Mouse (Mus musculus) hindbrain, embryonic 13.5 days (tissue): ENCODE data around the gene Ttc37. TPM values are rescaled to one million over a fixed set of nuclear protein-coding genes. Genes with fewer than 3 reads are reported as not detected.

Experiments
- ATAC-seq: fragments of 200-750 bp; cut with Nextera tagmentation; 2 replicates; pipeline ENCODE4 v1.8.0; 2017; ENCODE audit warnings: moderate TSS enrichment; ENCODE audit not compliant: low FRiP score
- H3K27ac ChIP-seq: fragments of 300-500 bp; sonication (generic); 2 replicates; pipeline ENCODE4 v1.5.1; 2015; ENCODE audit warnings: inconsistent platforms, mild to moderate bottlenecking, moderate library complexity
- H3K27me3 ChIP-seq: fragments of 300-500 bp; sonication (generic); 2 replicates; pipeline ENCODE4 v1.6.1; 2015; ENCODE audit warnings: mild to moderate bottlenecking, inconsistent platforms
- H3K36me3 ChIP-seq: fragments of 300-500 bp; sonication (generic); 2 replicates; pipeline ENCODE4 v1.6.1; 2015; ENCODE audit warnings: mild to moderate bottlenecking, inconsistent platforms
- H3K4me1 ChIP-seq: fragments of 300-500 bp; sonication (generic); replicated peaks from 2 replicates; pipeline ENCODE4 v1.6.1; 2015; ENCODE audit warnings: inconsistent platforms
- H3K4me2 ChIP-seq: fragments of 300-500 bp; sonication (generic); 2 replicates; pipeline ENCODE4 v1.6.1; 2015; ENCODE audit warnings: inconsistent platforms, mild to moderate bottlenecking, moderate library complexity
- H3K4me3 ChIP-seq: fragments of 300-500 bp; sonication (generic); 2 replicates; pipeline ENCODE4 v1.5.1; 2015; ENCODE audit warnings: mild to moderate bottlenecking, inconsistent platforms
- H3K9ac ChIP-seq: fragments of 300-500 bp; sonication (generic); 2 replicates; pipeline ENCODE4 v1.6.1; 2015; ENCODE audit warnings: mild to moderate bottlenecking, inconsistent platforms
- H3K9me3 ChIP-seq: fragments of 300-500 bp; sonication (generic); 2 replicates; pipeline ENCODE4 v1.6.1; 2016; ENCODE audit warnings: inconsistent platforms
- WGBS: fragments of 180-500 bp; shearing (Covaris S2); methylation state at CpG from one replicate; pipeline ENCODE4 v1.1.7; 2015; 5-methylcytosine and 5-hydroxymethylcytosine counted together
- polyA plus RNA-seq: library from polyadenylated mRNA; unstranded; fragments of >200 nt; fragmentation: Nextera tagmentation; extraction: Ambion mirVana; gene quantifications from 2 replicates; pipeline ENCODE4 v1.2.1, GENCODE M21; 2015

Gene Ttc37
- polyA plus RNA-seq, result 9.0 and 10.0 TPM in 2 replicates

- Histone ChIP-seq H3K9me3 (no peaks in the 10 kb centered on the region), H3K27ac (peak within 1 kb of the TSS; percentile 73), H3K4me1 (peaks cover 6% of the 10 kb centered on the region; the same call in 1 of the 2 replicates), H3K4me3 (peak within 1 kb of the TSS; percentile 68), H3K36me3 (0 out of 2 replicates have a peak, but pooled peaks cover 8% of the 10 kb centered on the region), H3K27me3 (no peaks in the 10 kb centered on the region), H3K4me2 (peak within 1 kb of the TSS; percentile 75), H3K9ac (peak within 1 kb of the TSS; percentile 79)
- ATAC-seq, result peak; percentile 98
- under 1% methylated on average over 34 of the region's 34 CpGs for WGBS
These were observed at the start of gene Ttc37, which contains the start of gene Arsk for GRCm38 (mm10) chr13:76098493-76099303. Gene Ttc37 (plus strand): TSS chr13:76098734. Gene Arsk (minus strand): TSS chr13:76098660.

GRCm38 (mm10) chr13:76055391-76056232, 42.9 kb upstream of the Ttc37 start:
- Histone ChIP-seq H3K4me3 (peak overlapping the region; percentile 61), H3K9ac (peak overlapping the region; percentile 76), H3K36me3 (no peaks in the 10 kb centered on the region), H3K27ac (peak overlapping the region; percentile 70), H3K27me3 (peaks cover 55% of the 10 kb centered on the region), H3K4me1 (peaks cover 17% of the 10 kb centered on the region), H3K4me2 (peak overlapping the region; percentile 99), H3K9me3 (no peaks in the 10 kb centered on the region)
- ATAC-seq, result peak; percentile 68
- WGBS, result under 1% methylated on average over 59 of the region's 59 CpGs

GRCm38 (mm10) chr13:76056261-76056724, 42.2 kb upstream of the Ttc37 start:
- Histone ChIP-seq H3K4me3 (peak overlapping the region; percentile 61), H3K4me1 (peaks cover 17% of the 10 kb centered on the region), H3K27ac (peak overlapping the region; percentile 70), H3K36me3 (no peaks in the 10 kb centered on the region), H3K9ac (peak overlapping the region; percentile 76), H3K4me2 (peak overlapping the region; percentile 99), H3K9me3 (no peaks in the 10 kb centered on the region), H3K27me3 (peaks cover 52% of the 10 kb centered on the region)
- under 1% methylated on average over 34 of the region's 34 CpGs for WGBS
- peak; percentile 94 for ATAC-seq

- 12% methylated on average over 10 of the region's 10 CpGs for WGBS
- Histone ChIP-seq H3K27me3 (peaks cover 52% of the 10 kb centered on the region), H3K36me3 (no peaks in the 10 kb centered on the region), H3K27ac (peak within 1 kb of the TSS; percentile 70), H3K9me3 (no peaks in the 10 kb centered on the region), H3K4me2 (peak within 1 kb of the TSS; percentile 99), H3K4me3 (peak within 1 kb of the TSS; percentile 61), H3K4me1 (peaks cover 17% of the 10 kb centered on the region), H3K9ac (peak within 1 kb of the TSS; percentile 76)
- ATAC-seq, result no peak
These were observed 41.7 kb upstream of the Ttc37 start, which contains the start of gene Gpr150 for GRCm38 (mm10) chr13:76056896-76057266. Gene Gpr150 (minus strand): TSS chr13:76056996.

- peaks cover 17% of the 10 kb centered on the region for H3K4me1 ChIP-seq
- no peak overlapping the region for H3K9ac ChIP-seq
- H3K36me3 ChIP-seq, result 0 out of 2 replicates have a peak, but pooled peaks cover 3% of the 10 kb centered on the region
- ATAC-seq, result no peak
- no peak overlapping the region for H3K27ac ChIP-seq
- H3K4me2 ChIP-seq, result peak overlapping the region; percentile 99
- no peaks in the 10 kb centered on the region for H3K9me3 ChIP-seq
- 79% methylated on average over 10 of the region's 10 CpGs for WGBS
- peaks cover 52% of the 10 kb centered on the region for H3K27me3 ChIP-seq
- no peak overlapping the region for H3K4me3 ChIP-seq
These were observed 41.1 kb upstream of the Ttc37 start for GRCm38 (mm10) chr13:76057267-76058069.

GRCm38 (mm10) chr13:76059591-76059990, 38.9 kb upstream of the Ttc37 start:
- H3K9ac ChIP-seq, result no peak overlapping the region
- no peaks in the 10 kb centered on the region for H3K9me3 ChIP-seq
- H3K4me3 ChIP-seq, result no peak overlapping the region
- 95% methylated on average over 4 of the region's 4 CpGs for WGBS
- H3K4me1 ChIP-seq, result peaks cover 17% of the 10 kb centered on the region
- no peak overlapping the region for H3K27ac ChIP-seq
- H3K36me3 ChIP-seq, result peaks cover 8% of the 10 kb centered on the region; the same call in 1 of the 2 replicates
- no peak for ATAC-seq
- peaks cover 35% of the 10 kb centered on the region for H3K27me3 ChIP-seq
- no peak overlapping the region for H3K4me2 ChIP-seq

- Histone ChIP-seq H3K4me2 (no peak overlapping the region), H3K27me3 (peaks cover 13% of the 10 kb centered on the region), H3K36me3 (peaks cover 9% of the 10 kb centered on the region), H3K27ac (no peak overlapping the region), H3K9me3 (no peaks in the 10 kb centered on the region), H3K9ac (no peak overlapping the region), H3K4me3 (no peak overlapping the region), H3K4me1 (no peaks in the 10 kb centered on the region)
- no peak for ATAC-seq
- 92% methylated on average over 3 of the region's 3 CpGs for WGBS
These were observed 36.4 kb upstream of the Ttc37 start for GRCm38 (mm10) chr13:76062126-76062525.

- WGBS, result 91% methylated on average over 3 of the region's 3 CpGs
- ATAC-seq, result no peak
- Histone ChIP-seq H3K4me3 (no peak overlapping the region), H3K4me1 (no peaks in the 10 kb centered on the region), H3K4me2 (no peak overlapping the region), H3K9me3 (no peaks in the 10 kb centered on the region), H3K27ac (no peak overlapping the region), H3K27me3 (peaks cover 9% of the 10 kb centered on the region), H3K9ac (no peak overlapping the region), H3K36me3 (peaks cover 9% of the 10 kb centered on the region)
These were observed 36.0 kb upstream of the Ttc37 start for GRCm38 (mm10) chr13:76062569-76062968.

GRCm38 (mm10) chr13:76063548-76063947, 35.0 kb upstream of the Ttc37 start:
- Histone ChIP-seq H3K9ac (no peak overlapping the region), H3K27ac (no peak overlapping the region), H3K9me3 (no peaks in the 10 kb centered on the region), H3K4me2 (no peak overlapping the region), H3K27me3 (no peaks in the 10 kb centered on the region), H3K4me3 (no peak overlapping the region), H3K4me1 (no peaks in the 10 kb centered on the region), H3K36me3 (peaks cover 9% of the 10 kb centered on the region)
- ATAC-seq, result no peak
- WGBS, result 89% methylated on average over 4 of the region's 4 CpGs

GRCm38 (mm10) chr13:76064363-76064945, 34.1 kb upstream of the Ttc37 start:
- ATAC-seq, result peak; percentile 71; the same call in 1 of the 2 replicates
- H3K9ac ChIP-seq, result no peak overlapping the region
- H3K27ac ChIP-seq, result no peak overlapping the region
- no peaks in the 10 kb centered on the region for H3K4me1 ChIP-seq
- 87% methylated on average over 13 of the region's 13 CpGs for WGBS
- peaks cover 9% of the 10 kb centered on the region for H3K36me3 ChIP-seq
- H3K9me3 ChIP-seq, result no peaks in the 10 kb centered on the region
- H3K4me3 ChIP-seq, result no peak overlapping the region
- no peak overlapping the region for H3K4me2 ChIP-seq
- no peaks in the 10 kb centered on the region for H3K27me3 ChIP-seq

- no peaks in the 10 kb centered on the region for H3K36me3 ChIP-seq
- 80% methylated on average over 1 of the region's 1 CpGs for WGBS
- no peaks in the 10 kb centered on the region for H3K4me1 ChIP-seq
- no peak overlapping the region for H3K27ac ChIP-seq
- no peak overlapping the region for H3K4me3 ChIP-seq
- no peaks in the 10 kb centered on the region for H3K9me3 ChIP-seq
- H3K4me2 ChIP-seq, result no peak overlapping the region
- ATAC-seq, result no peak
- no peaks in the 10 kb centered on the region for H3K27me3 ChIP-seq
- no peak overlapping the region for H3K9ac ChIP-seq
These were observed 24.2 kb upstream of the Ttc37 start for GRCm38 (mm10) chr13:76074323-76074722.
